Mouse (Mus musculus) urinary bladder, adult 2 months (tissue): ENCODE measurements at regions not wholly inside any gene's neighbourhood (a gene's known extent, or its start where the extent isn't known, plus 50 kb on each side); places are given as distances from the start of the nearest gene placed in this dataset.

ENCODE experiments used
- DNase-seq: peaks from one replicate; pipeline ENCODE4 v3.0.0; 2022; ENCODE audit warnings: low spot score

DNA sequence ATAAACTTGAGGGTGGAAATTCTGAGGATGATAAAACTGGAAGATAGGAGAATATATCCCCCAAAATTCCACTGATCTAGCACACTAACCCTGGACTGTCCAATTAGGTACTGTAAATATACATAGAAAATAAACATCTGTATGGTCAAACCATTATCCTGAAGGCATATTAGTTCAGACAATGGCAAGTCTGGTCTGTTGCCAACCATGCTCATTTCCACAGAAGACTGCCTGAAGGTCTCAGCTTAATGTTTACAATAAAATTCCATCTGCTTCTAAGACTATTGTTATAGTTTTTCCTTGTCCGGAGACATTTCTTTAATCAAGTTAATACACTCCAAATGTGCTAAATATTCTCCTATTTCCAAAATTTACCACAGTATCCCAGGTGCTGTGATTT is 441.2 kb downstream of the Sorl1 start:
- no peak for DNase-seq

DNA sequence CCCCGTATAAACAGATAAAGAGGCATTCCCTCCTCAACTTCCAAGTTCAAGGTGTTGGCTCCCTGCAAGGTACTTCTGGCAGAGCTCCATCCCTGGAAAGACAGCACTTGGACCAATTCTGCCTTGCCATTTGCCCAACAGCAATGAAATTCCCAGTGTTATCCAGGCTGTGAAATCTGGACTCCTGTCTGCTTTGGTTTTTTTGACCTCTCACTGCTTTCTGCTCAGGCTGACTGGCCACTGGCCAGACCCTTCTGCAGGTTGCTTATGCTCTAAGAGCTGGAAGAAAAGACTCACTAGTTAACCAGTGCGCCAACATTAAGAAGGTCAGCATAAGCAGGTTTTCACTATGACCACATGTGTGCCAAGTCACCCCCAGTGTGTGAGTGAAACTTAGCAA is 448.4 kb downstream of the Sorl1 start:
- no peak for DNase-seq

DNA sequence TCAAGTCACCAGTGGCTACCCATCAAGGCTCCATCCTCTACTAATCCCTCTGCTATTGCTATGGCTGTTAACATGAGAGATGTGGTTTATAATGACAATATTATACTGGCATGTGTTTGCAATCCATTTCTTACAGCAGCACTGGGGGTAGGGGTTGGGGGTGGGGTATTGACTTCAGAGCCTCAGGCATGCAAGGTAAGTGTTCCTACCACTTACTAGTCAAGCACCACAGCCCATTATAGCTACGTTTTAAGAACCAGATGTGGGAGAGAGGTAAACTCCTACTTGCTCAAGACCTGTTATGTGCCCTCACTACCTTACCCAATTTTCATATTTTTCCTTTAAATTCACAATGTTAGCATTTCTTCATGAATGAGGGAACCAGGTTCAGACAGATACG is 451.1 kb downstream of the Sorl1 start:
- DNase-seq: no peak

DNA sequence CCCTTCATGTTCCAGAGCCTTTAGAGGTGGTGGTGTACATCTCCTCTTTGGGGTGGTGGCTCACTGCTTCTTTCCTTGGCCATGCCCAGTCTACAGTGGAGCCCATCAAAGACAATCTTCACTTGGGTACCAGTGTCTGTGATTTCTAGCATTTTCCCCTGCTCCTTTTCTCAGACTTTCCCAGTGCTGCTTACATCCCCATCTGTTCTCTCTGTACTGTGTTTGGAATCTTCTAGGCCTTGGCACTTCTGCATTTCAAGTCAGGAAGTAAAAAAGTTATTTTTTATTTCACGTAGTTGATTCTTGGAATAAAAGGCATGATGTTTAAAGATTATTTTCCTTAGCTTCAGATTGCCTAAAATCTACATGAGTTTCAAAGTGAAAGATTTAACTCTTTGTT is 455.4 kb downstream of the Sorl1 start:
- no peak for DNase-seq

DNA sequence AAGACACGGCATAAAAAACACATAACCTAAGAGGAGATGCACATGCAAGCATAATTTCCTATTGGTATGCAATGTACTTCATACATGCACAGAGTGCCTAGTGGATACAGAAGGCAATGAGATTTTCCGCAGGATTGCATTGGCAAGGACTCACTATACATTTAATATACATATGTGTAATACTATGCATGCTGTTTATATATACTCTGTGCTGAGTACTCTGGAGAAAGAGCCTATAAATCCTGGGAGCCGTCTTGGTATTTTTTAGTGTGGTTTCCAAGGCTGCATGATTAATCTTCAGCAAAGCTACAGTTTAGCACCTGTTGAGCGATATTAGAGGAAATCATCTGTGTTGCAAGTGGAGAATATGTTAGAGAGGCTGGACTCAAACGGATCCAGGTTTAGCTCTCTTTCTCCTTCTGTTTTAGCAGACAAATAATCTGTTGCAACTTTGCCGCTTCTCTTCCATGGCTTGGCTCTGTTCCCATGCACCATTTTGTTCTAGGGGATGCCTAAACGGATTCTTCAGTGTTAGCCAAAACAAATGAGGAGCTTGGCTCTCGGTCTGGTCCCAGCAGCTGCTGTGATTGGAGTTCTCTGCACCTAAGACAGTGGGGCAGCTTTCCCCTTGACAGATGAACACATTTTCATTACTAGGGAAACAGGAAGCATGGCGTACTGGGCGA is 459.0 kb downstream of the Sorl1 start:
- no peak for DNase-seq

DNA sequence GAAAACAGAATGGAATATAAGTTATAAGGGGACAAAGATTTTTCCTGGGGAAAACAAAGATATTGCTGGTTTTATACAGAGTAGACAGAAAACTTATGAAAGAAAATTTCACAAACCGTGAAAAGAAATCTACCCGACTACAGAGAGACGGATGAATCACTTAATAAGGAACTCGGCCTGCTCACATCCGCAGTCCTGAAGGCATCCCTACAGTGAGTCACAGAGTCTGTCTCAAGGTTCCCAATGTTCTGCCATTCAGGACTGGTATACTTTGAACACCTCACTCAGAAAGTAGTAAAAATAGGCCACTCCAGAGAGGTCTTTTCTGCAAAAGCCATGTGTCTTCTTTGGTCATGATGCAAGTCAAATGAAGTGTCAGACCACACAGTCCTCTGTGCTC is 463.5 kb downstream of the Sorl1 start:
- no peak for DNase-seq

DNA sequence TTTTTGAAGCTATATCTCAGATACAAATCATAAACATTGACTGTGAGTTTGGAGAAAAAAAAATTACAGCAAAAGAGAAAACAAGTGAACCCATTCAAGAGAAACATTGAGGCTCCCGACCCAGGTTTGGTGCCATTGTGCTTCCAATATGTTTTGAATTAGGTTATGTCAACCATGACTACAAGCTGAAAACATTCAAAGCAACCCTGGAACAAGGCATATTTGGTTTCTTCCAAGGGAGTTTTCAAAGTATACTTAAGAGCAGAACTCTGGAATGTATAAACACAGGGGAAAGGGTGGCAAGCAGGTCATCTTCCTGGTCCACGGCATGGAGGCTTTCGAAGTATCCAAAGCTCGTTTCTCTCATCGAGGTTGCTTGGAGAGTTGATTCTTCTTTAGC is 464.1 kb downstream of the Sorl1 start:
- DNase-seq: no peak

DNA sequence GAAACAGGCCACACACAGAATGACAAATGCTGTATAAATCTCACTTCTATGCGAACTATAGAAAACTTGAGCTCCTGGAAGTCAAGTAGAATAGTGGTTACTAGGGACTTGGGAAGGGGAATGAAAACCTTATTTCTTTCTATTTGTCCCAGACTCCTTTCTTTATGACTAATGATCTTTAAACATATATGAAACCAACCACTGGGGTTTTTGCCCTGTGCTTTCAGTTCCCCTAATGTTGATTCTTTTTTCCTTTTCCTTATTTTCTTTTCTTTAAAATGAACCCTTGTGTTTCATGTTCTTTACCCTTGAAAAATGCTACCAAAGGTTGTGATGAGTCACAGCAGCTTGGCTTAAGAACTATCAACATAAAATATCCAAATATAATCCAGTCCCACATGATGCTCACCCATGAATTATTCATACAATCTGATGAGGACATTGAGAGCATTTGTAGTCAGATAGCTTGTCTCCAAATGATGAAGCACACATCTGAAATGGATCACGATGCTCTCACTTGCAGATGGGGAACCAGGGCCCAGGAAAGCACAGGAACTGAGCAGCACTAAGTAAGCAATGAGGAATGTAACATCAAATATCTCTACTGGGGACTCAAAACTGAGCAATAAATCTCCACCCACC is 470.2 kb upstream of the Ubash3b start:
- no peak for DNase-seq

DNA sequence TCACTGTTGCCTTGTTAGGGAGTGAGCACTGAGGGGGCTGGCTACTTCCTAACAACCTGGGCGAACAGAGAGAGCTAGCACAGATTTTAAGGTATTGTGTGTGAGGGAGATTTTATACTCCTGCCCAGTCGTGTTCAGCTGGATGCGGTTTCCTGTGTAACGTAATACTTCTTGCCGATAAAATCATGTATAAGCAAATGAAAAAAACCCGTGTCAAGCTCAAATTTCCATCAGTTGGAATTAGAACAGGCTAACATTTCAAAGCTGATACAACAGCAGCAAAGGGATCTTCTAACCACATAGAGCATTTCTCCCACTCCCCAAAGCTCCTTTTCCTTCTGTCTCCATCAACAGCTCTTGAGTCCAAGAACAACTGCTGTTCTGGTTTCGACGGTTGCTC is 459.8 kb upstream of the Ubash3b start:
- no peak for DNase-seq

DNA sequence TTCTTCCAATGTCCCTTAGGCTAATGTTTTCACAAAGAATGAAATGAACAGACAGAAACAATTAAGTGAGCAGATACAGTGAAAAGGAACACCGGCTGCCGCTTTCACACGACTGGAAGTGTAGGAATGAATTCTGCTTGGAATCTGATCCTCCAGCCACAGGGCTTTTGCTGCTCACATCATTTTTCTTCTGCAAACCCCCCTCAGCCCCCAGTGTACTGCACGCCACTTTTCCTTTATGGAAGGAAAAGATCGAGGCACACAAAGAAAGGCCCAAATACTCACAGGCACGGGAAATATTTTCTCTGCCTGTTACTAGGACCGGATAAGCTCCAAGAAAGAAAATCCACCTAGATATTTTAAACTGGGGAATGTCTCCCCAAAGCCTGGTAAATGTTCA is 452.5 kb upstream of the Ubash3b start:
- no peak for DNase-seq

DNA sequence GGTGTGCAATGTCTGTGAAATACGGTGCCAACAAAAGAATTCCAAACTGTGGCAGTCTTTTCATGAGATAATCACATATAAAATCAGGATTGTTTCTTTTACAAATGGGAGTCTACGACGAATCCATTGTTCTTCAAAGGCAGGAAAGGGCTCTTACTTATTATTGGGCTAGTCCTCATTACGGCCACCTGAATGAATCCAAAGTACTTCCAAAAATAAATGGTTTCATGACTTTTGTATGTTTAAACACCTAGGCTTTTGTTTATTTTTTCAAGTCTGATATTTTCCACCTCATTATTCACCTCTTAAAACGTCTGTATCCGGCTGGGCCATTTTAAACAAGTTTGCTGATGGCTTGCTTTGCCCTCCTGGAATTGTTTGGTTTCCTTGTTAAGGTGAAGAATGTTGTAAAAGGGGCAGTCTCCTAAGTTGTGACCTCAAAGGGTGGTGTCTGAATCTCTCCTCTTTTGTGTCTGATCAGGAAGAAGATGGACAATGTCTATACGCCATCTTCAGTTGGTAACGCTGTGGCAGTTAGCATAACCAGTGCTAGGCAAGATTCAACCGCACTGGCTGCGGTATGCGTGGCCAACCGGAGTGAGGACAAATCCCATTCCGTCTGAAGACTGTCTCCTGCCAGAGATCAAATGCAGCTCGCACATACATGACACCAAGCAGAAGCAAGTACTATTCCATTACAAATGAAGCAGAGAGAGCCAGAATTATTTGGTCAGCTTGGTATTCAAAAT is 451.5 kb upstream of the Ubash3b start:
- DNase-seq: no peak

DNA sequence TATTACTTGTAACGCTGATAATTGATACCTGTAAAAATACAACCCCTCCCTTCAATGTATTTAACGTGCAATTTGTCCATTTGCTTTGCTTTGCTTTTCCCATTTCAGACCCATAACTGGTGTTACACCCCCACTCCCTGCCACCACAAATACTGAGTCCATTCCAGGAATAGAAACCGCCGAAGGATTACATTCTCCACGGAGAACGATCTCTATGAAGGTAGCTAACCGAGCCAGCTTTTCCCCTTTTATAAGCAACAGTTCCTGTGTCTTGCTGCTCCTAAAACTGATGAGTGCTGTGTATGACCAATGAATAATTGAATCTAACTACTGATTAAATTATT is 450.9 kb upstream of the Ubash3b start:
- no peak for DNase-seq

DNA sequence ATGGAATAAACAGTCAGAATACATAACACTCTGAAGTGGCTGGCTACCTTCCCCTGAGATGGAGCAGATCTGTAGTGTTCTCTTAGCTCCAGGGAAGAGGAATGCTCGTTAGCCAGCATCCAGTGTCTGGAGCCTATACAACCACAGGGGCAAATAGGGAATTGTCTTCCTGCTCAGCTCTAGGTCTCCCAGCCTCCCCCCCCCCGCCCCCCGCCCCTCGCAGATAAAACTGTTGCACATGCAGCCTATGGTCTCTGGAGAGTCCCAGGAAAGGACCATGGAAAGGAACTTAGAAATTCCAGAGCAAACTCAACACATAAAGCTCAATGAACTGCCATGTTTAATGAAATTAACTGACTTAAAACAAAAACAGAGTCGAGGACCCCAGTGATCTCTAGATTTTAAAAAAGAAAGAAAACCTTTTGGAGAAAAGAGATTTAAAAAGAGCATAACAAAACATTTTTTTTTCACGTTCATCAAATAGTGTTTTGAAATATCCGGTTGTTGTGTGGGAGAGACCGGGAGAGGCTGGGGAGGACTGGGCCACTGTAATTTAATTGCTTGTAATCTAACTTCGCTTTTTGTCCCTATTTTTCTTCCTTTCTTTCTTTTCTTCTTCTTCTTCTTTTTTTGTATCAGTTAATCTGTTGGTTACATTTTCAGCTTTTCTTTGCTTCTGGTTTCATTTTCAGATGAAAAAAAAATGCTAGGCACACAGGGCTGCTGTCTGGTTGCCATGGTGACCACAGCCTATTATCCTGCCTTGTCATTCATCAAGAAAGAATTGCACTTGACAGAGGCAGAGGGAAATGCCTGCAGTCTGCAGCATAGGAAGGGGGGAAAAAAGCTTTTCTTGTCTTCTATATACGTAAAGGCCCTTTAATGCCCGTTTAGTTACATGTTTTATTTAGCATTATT is 450.3 kb upstream of the Ubash3b start:
- no peak for DNase-seq

DNA sequence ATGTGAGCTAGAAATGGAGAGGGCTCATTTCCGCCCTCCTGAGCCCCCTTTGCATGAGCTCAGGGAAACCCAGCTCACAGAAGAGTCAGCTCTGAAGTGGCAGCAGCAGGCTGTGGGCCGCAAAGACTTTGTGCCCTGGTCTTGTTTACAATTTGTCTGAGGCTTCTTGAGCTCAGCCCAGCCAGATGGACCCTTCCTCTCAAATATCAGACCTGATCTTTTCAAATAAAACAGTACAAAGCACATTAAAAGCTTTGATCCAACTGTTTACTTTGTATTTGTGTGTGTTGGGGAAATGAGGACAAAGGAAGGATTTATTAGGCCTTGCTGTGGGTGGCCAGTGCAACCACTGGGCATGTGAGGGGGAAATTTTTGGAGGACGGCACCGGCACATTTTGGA is 448.9 kb upstream of the Ubash3b start:
- no peak for DNase-seq

DNA sequence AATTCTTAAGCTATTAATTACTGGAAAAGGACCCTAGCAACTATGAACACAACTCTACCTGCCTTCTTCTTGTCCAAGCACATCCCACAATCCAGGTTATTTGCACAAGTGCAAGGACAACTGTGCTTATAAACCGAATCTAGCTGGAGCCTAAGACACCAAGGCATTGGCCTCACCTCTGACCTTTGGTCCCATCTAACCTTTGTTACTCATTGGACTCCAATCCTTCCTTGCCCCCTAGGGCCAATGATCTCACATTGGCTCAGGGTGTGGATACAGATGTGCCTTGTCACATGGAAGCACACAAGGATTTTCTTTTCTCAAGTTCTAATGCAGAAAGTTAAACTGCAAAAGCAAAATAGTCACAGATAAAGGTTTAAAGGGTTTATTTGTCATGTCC is 444.6 kb upstream of the Ubash3b start:
- DNase-seq: no peak

DNA sequence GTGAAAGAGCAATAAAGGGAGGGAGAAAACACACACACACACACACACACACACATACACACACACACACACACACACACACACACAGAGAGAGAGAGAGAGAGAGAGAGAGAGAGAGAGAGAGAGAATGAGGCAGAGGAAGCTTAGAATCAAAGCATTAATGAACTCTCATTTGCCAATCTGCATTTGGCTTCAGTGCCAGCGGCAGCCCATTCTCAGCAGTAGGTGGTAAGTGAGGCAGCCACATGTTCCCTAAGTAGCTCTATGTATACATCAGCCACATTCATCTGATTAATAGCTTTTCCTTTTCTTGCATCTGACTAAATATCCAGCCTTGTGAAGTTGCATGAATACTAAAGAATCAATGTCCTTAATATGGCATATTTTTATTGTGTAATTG is 443.4 kb upstream of the Ubash3b start:
- DNase-seq: no peak

DNA sequence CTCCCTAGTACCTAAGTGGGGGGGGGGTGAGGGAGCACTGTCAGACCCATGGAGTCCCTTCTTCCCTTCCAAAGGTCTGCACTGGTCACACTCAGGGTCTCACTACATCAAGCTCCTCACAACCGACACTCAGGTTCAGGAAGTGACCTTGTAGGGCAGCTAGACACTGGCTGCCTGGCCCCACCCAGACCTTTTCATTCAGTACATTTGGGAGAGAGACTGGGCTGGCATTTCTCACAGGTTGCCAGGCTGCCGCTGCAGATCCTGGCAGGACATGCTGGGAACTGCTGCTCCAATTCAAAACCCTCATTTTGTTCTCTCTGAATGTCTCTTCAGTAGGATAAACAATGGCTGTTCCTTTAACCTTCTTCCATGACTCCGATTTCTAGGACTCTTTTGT is 439.3 kb upstream of the Ubash3b start:
- no peak for DNase-seq

DNA sequence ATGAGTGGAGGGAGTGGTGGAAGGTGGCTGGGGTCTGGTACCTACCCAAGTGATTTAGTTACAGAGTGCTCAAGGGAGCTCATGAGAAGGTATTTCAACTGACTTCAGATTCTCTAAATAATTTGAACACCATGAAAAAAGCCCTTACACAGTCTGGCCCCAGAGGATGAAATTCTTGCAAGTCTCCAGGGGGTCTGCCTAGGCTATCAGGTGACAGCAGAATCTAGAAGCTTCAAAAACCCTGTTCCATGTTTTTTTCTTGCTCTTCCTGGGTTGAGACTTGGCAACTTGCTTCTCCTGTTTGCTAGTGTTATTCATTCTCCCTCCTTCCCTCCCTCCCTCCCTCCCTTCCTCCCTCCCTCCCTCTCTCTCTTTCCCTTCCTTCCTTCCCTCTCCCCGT is 438.4 kb upstream of the Ubash3b start:
- DNase-seq: no peak

DNA sequence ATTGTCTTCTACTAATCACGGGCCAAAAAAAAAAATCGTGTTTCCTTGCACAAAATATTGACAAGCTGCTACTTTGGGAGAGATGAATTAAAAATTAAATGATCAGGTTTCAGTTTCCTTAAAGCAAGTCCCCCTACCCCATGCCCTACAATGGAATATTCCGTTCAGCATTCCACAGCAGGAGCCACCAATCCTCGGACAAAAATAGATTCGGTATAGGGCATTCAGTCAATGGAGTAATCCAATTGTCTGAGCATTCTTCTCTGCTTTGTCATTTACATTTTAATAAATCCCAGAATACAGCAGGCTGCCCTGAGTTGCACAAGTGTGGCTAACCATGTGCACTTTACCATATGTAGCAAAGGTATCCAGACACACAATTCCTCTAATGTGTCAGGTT is 434.3 kb upstream of the Ubash3b start:
- no peak for DNase-seq

DNA sequence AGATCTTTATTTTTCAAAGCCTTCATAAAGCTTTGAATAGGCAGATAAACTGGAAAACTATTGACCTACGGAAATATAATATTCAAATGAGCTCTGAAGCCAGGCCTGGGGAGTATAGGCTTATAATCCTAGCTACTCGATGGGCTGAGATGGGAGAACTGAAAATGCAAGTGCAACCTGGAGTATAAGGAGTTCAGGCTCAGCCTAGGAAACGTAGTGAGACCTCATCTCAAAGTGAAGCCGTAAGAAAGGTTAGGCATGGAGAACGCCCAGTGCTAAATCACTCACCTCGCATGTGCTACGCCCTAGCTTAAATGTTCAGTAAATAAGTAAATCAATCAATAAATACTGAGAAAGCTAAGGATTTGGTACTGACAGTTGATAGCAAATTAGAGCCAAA is 432.5 kb upstream of the Ubash3b start:
- DNase-seq: no peak

DNA sequence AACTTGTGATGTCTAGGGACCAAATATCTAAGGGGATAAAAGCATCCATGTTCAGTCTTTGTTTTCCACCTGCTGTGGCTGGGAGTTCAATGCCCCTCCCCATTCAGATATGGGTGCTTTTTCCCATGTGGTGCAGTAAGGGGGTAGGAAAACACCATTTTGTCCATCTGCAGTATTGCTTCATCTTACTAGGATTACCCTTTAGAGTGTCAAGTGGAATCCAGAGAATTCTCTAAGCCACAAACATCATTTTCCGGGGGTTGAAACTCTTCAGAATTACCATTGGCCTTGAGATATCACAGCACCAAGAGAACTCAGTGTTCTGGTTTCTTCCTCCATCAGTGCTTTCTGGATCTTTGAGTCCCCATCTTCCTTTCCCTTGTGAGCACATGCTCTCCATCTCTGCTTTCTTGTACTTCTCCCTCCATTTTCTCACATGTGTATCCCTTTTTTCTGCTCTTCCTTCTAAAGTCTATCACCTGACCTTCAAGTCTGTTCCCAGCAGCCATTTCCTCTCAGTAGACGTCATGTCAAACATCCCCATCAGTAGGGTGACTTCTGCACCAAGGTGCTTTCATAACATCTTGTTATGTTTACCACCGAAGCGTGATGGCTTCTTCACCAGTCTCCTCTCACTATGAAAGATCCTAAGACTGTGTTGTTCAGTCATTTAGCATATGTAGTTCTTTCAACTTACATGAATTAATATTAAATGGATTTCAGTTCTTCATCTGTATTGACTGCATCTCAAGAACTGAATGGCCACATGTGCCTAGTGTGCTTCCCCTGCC is 431.6 kb upstream of the Ubash3b start:
- DNase-seq: no peak

DNA sequence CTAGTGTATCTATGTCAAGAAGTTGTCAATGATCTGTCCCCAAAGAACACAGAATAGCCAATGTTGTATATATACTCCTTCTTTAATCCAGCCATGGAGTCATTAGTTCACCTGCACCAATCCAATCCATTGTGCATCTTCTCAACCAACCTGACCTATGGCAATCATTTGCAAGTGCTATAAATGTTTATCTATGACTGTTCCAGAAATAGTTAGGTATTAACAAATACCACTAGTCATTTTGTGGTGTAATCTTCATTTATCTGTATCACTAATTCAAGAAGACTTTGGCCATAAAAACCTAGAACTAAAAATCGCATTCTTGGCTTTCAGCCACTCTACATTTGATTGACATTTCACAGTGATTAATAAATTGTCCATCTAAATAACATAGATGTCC is 430.6 kb upstream of the Ubash3b start:
- no peak for DNase-seq
